Mouse (Mus musculus) layer of hippocampus, postnatal 25 days (tissue): Measurements from ENCODE around the gene Pdzd2. TPM values are rescaled to one million over a fixed set of nuclear protein-coding genes. Genes with fewer than 3 reads are reported as not detected.

Experiments
- DNase-seq, 2 experiments: peaks; one replicate each; pipeline ENCODE4 v3.0.0; 2022; ENCODE audit warnings: mixed read lengths in 2 of 2, low spot score in 1 of 2; ENCODE audit errors: extremely low spot score in 1 of 2
- total RNA-seq, 2 experiments: library from RNA; stranded (reverse); gene quantifications; 2 replicates each; pipeline ENCODE4 v1.2.3; 2021

Pdzd2 gene
- total RNA-seq: 10 to 100 TPM; 49.4 to 56.4 TPM

GRCm38 (mm10) chr15:12739277-12740247 lies at the start of gene Pdzd2:
Gene Pdzd2 (minus strand): TSS chr15:12739924.
- peak; percentile 92 to 97 for DNase-seq

- DNase-seq: no peak
Observed at GRCm38 (mm10) chr15:12789406-12789867, 49.7 kb upstream of the Pdzd2 start.

GRCm38 (mm10) chr15:12788536-12788935 lies 48.8 kb upstream of the Pdzd2 start:
- no peak for DNase-seq

GRCm38 (mm10) chr15:12781729-12782326 lies 42.1 kb upstream of the Pdzd2 start:
- DNase-seq: no peak

- DNase-seq: no peak
Observed at GRCm38 (mm10) chr15:12781296-12781695, 41.6 kb upstream of the Pdzd2 start.

- DNase-seq: no peak
Observed at GRCm38 (mm10) chr15:12774149-12774753, 34.5 kb upstream of the Pdzd2 start.

- peak in 1 of 2 experiments; percentile 32 for DNase-seq
Observed at GRCm38 (mm10) chr15:12770958-12771357, 31.2 kb upstream of the Pdzd2 start.

GRCm38 (mm10) chr15:12766848-12767247 lies 27.1 kb upstream of the Pdzd2 start:
- no peak for DNase-seq

GRCm38 (mm10) chr15:12763147-12763546 lies 23.4 kb upstream of the Pdzd2 start:
- DNase-seq: no peak

- no peak for DNase-seq
Observed at GRCm38 (mm10) chr15:12762258-12762913, 22.7 kb upstream of the Pdzd2 start.

- no peak for DNase-seq
Observed at GRCm38 (mm10) chr15:12760747-12761146, 21.0 kb upstream of the Pdzd2 start.

GRCm38 (mm10) chr15:12758461-12758860 lies 18.7 kb upstream of the Pdzd2 start:
- DNase-seq: no peak

GRCm38 (mm10) chr15:12757757-12758156 lies 18.0 kb upstream of the Pdzd2 start:
- no peak for DNase-seq

GRCm38 (mm10) chr15:12753201-12753600 lies 13.5 kb upstream of the Pdzd2 start:
- DNase-seq: no peak

- no peak for DNase-seq
Observed at GRCm38 (mm10) chr15:12750963-12751362, 11.2 kb upstream of the Pdzd2 start.

- DNase-seq: no peak
Observed at GRCm38 (mm10) chr15:12749549-12750301, 10.0 kb upstream of the Pdzd2 start.

GRCm38 (mm10) chr15:12742117-12742906 lies 2.6 kb upstream of the Pdzd2 start:
- no peak for DNase-seq

GRCm38 (mm10) chr15:12738301-12739093 lies 1.2 kb downstream of the Pdzd2 start:
- DNase-seq: peak in 1 of 2 experiments; percentile 9
